Mouse (Mus musculus): ENCODE data around the gene Skap2. TPM values are rescaled to one million over a fixed set of nuclear protein-coding genes. Genes with fewer than 3 reads are reported as not detected.

Skap2 gene
- polyA plus RNA-seq, 1 experiment from 2014 or later = 7.4 TPM

DNA sequence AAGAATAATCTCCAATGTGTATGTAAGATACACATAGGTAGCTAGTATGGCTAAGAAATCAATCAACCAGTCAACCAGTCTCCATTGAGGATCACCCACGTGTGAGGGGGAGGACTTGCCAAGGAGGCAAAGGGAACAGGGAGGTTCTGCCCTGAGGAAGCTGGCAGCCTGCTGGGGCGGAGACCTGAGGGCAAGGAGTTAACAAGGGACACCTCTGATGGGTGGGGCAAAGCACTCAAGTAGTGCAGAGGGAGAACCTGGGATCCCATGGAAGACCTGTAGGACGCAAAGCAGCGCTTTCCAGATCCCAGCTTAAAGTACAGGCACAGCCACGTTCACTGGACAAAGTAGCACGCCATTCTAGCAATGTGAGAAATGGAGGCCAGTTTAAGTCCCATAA is 131.6 kb downstream of the Skap2 start:
- H3K36me3 ChIP-seq = no peaks in the 10 kb centered on the region
- ATAC-seq (replicated peaks) = no peak
- no peaks in the 10 kb centered on the region for H3K27me3 ChIP-seq
- H3K9me3 ChIP-seq = no peaks in the 10 kb centered on the region
- no peak overlapping the region for H3K4me2 ChIP-seq (replicated peaks)
- H3K27ac ChIP-seq (replicated peaks) = no peak overlapping the region
- no peak overlapping the region for H3K9ac ChIP-seq (replicated peaks)
- H3K4me1 ChIP-seq = peaks cover 23% of the 10 kb centered on the region
- H3K4me3 ChIP-seq = no peak overlapping the region
- WGBS = 66% methylated on average over 6 of the region's 6 CpGs

DNA sequence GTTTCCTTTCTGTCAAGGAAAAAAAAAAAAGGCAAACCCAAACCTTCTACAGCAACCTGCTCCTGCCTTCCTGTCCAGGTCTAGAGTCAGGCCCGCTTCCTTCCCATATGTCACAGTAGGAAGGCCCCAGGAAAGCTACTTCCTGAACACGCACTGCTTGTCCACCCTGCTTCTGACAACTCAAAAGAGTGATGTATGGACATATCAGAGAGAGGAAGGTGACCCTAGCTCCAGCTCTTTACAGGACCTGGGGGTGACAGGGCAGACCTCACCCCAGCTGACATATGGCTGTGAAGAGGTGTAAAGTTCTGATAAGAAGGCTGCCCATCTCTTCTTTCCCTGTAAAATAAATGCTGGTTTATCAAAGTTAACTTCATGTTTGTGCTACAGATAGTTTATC is 133.8 kb downstream of the Skap2 start:
- no peaks in the 10 kb centered on the region for H3K36me3 ChIP-seq
- H3K27me3 ChIP-seq = 0 out of 2 replicates have a peak, but pooled peaks cover 3% of the 10 kb centered on the region
- ATAC-seq (replicated peaks) = no peak
- H3K4me2 ChIP-seq (replicated peaks) = no peak overlapping the region
- H3K27ac ChIP-seq (replicated peaks) = no peak overlapping the region
- no peaks in the 10 kb centered on the region for H3K9me3 ChIP-seq
- H3K4me3 ChIP-seq = no peak overlapping the region
- peaks cover 17% of the 10 kb centered on the region for H3K4me1 ChIP-seq
- H3K9ac ChIP-seq (replicated peaks) = no peak overlapping the region
- WGBS = 93% methylated on average over 2 of the region's 2 CpGs

DNA sequence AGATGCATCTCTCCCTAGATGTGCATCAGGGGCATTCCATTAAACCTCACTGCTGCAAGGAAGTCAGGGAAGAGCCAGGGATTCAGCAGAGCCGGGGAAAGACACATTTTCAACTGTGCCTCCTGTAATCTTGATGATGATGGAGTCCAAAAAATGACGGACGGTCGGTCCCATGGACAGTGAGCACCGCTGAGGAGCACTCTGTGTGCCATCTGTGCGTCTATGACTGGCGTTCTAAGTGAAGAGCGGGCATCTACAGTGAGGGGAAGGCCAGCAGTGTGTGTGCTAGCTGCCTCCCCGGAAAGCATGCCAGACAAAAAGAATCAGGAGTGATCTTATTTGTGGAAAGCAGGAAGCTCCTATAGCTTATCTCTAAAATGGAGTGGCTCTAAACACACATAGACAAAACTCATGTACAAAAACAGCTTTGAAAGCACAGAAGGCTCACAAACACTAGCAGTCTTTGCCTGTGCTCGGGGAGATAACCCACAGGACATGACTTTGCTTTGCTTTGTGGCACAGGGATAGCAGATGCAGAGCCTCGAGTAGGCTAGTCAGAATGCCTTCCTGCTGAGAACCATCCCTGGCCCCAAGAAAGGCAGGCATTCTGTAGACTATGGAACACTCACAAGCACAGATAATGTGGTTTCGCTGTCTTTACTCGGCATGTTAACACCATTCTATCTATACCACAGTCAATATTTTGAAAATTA is 135.4 kb downstream of the Skap2 start:
- Histone ChIP-seq H3K4me2 (replicated peaks) (no peak overlapping the region), H3K27me3 (0 out of 2 replicates have a peak, but pooled peaks cover 3% of the 10 kb centered on the region), H3K36me3 (no peaks in the 10 kb centered on the region), H3K9ac (replicated peaks) (no peak overlapping the region), H3K4me3 (no peak overlapping the region), H3K27ac (replicated peaks) (no peak overlapping the region), H3K9me3 (no peaks in the 10 kb centered on the region), H3K4me1 (peaks cover 7% of the 10 kb centered on the region; the same call in 1 of the 2 replicates)
- 71% methylated on average over 13 of the region's 13 CpGs for WGBS
- ATAC-seq (replicated peaks) = no peak

DNA sequence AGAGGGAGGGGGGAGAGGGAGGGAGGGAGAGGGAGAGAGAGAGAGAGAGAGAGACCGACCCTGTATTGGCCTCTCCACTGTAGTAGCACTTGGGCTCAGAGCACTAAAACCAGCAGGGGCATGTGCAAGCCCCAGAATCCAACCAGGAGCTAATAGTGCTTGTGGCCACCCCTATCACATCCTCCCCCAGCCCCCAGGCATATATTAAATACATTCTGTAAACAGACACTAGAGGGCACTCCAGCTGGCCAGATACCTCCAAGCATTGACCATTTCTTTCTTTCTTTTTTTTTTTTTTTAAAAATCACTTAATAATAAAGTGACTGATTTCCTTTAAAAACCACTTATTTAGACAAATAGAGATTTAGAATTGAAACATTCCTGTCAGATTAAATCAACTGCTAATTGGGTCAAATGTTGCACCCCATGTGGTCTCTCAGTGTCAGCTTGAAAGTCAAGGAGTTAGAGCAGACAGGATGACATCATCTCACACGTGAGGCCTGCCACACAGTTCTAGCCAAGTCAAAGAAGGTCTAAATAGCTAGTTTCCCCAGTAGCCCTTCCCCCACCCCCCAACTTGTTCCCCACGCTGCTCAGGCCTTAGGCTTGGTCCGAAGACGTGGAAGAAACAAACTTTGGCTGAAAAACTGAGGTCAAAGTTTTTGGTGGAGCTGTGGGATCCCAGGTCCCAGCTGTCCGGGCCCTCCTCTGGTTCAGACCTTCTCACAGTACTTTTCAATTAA is 136.3 kb downstream of the Skap2 start:
- ATAC-seq (replicated peaks) = no peak
- Histone ChIP-seq H3K27ac (replicated peaks) (no peak overlapping the region), H3K9ac (replicated peaks) (no peak overlapping the region)

DNA sequence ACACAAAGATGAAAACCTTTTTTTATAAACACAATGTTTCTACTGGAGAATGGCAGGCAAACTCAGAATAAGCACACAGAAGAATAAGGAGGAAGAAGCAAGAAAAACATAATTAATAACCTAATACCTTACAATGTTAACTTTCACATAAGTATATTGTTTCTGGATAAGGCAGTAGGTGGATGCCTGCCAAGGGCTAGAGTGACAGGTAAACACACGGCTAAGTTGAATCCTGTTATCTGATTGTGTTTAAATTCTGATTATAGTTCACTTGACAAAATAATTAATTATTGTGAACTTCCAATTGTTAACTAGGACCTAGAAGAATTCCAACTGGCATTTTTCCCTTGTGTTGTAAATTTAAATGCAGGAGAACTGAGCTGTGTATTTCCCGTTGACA is 138.3 kb downstream of the Skap2 start:
- no peak overlapping the region for H3K9ac ChIP-seq (replicated peaks)
- no peak overlapping the region for H3K27ac ChIP-seq (replicated peaks)
- H3K4me2 ChIP-seq (replicated peaks) = no peak overlapping the region
- 38% methylated on average over 2 of the region's 2 CpGs for WGBS
- no peak overlapping the region for H3K4me3 ChIP-seq
- H3K27me3 ChIP-seq = 0 out of 2 replicates have a peak, but pooled peaks cover 7% of the 10 kb centered on the region
- ATAC-seq (replicated peaks) = no peak
- H3K9me3 ChIP-seq = no peaks in the 10 kb centered on the region
- H3K4me1 ChIP-seq = no peaks in the 10 kb centered on the region; the same call in 1 of the 2 replicates
- no peaks in the 10 kb centered on the region for H3K36me3 ChIP-seq

More for the DNA sequence above, 136.3 kb downstream of the Skap2 start:
- no peak overlapping the region for H3K4me3 ChIP-seq
- 30% methylated on average over 6 of the region's 6 CpGs for WGBS
- no peaks in the 10 kb centered on the region for H3K9me3 ChIP-seq
- 0 out of 2 replicates have a peak, but pooled peaks cover 7% of the 10 kb centered on the region for H3K27me3 ChIP-seq
- H3K36me3 ChIP-seq = no peaks in the 10 kb centered on the region
- H3K4me2 ChIP-seq (replicated peaks) = no peak overlapping the region
- H3K4me1 ChIP-seq = no peaks in the 10 kb centered on the region; the same call in 1 of the 2 replicates

DNA sequence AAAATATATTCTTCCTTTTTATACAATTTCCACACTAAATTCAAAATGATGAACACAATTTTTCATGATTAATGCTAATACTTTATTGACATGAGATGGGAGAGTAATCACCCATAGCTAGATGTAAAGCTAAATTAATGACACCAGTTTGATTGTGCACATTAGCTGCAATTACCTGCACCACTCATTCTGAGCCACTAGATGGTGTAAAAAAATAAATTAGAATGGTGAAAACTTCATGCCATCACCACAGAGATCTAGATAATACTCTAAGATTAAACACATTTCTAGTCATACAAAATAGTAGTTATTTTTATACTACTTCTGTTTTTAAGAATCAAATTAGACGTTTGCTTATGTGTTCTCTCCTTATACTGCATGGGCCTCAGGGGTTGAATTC is 141.2 kb downstream of the Skap2 start:
- Histone ChIP-seq H3K4me1 (no peaks in the 10 kb centered on the region; the same call in 1 of the 2 replicates), H3K4me3 (no peak overlapping the region), H3K9ac (replicated peaks) (no peak overlapping the region), H3K36me3 (no peaks in the 10 kb centered on the region), H3K9me3 (no peaks in the 10 kb centered on the region), H3K27me3 (peaks cover 12% of the 10 kb centered on the region; the same call in 1 of the 2 replicates), H3K4me2 (replicated peaks) (no peak overlapping the region), H3K27ac (replicated peaks) (no peak overlapping the region)
- WGBS = 14% methylated on average over 1 of the region's 1 CpGs
- no peak for ATAC-seq (replicated peaks)

DNA sequence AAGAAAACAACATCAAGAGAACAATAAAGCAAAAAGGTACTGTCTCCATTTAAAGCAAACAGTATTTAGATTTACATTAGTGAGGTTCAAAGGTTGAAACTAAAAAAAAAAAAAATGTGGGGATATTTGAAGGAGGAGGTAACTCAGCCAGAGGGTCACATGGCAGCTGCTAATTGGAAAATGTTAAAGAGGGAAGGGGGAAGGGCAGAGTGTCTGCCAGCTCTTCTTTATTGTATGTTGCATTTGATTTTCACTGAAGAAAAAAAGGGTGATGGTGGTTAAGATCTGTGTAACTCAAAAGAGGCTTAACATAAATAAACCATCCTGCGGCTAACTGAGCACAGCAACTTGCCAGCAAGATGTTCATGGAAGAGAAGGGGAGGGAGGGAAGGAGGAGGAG is 142.1 kb downstream of the Skap2 start:
- no peaks in the 10 kb centered on the region for H3K36me3 ChIP-seq
- 21% methylated on average over 1 of the region's 1 CpGs for WGBS
- H3K9me3 ChIP-seq = no peaks in the 10 kb centered on the region
- H3K27ac ChIP-seq (replicated peaks) = no peak overlapping the region
- no peak overlapping the region for H3K9ac ChIP-seq (replicated peaks)
- H3K27me3 ChIP-seq = peaks cover 12% of the 10 kb centered on the region; the same call in 1 of the 2 replicates
- H3K4me1 ChIP-seq = no peaks in the 10 kb centered on the region; the same call in 1 of the 2 replicates
- ATAC-seq (replicated peaks) = no peak
- H3K4me3 ChIP-seq = no peak overlapping the region
- no peak overlapping the region for H3K4me2 ChIP-seq (replicated peaks)

DNA sequence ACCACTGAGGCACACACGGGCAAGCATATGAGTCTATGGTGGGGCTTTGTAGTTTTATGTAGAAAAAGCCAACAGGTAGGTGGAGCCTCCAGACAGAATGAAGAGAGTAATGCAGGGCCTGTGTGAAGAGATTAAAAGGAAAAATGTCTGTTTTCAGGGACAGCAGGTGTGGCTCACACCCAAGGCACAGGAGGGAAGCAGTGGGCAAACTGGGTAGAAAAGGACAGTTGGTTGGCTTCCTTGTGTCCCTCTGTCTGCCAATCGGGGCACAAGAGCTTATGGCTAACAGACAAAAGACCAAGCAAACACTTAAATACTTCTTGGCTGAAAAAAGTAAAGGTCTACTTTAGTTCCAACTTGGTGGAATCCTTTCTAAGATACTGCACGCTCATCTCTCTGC is 145.8 kb downstream of the Skap2 start:
- H3K4me2 ChIP-seq (replicated peaks) = no peak overlapping the region
- no peak overlapping the region for H3K27ac ChIP-seq (replicated peaks)
- WGBS = 85% methylated on average over 3 of the region's 3 CpGs
- H3K9ac ChIP-seq (replicated peaks) = no peak overlapping the region
- no peak for ATAC-seq (replicated peaks)
- H3K4me3 ChIP-seq = no peak overlapping the region
- no peaks in the 10 kb centered on the region for H3K9me3 ChIP-seq
- peaks cover 5% of the 10 kb centered on the region; the same call in 1 of the 2 replicates for H3K27me3 ChIP-seq
- no peaks in the 10 kb centered on the region; the same call in 1 of the 2 replicates for H3K4me1 ChIP-seq
- H3K36me3 ChIP-seq = no peaks in the 10 kb centered on the region

DNA sequence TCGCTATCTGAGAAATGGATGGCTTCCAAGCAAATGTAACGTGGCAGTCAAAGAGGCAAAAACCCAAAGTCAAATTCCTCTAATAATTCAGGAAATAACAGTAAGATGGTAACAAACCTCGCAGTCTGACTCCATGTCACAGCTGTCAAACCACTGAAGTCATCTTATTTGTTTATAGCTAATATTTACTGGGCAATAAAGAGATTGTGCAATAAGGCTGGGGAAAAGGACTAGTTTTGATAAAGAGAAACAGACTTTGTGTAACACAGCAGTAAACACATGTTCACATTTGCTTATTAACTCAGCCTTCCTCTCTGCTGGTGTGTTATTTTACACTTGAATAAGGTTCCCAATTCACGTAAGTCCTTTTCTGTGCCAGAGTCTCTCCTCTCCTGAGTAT is 148.8 kb downstream of the Skap2 start:
- 68% methylated on average over 4 of the region's 4 CpGs for WGBS
- Histone ChIP-seq H3K36me3 (no peaks in the 10 kb centered on the region), H3K9ac (replicated peaks) (no peak overlapping the region), H3K9me3 (no peaks in the 10 kb centered on the region), H3K4me2 (replicated peaks) (no peak overlapping the region), H3K4me1 (no peaks in the 10 kb centered on the region; the same call in 1 of the 2 replicates), H3K27me3 (peaks cover 8% of the 10 kb centered on the region), H3K4me3 (no peak overlapping the region), H3K27ac (replicated peaks) (no peak overlapping the region)
- no peak for ATAC-seq (replicated peaks)

DNA sequence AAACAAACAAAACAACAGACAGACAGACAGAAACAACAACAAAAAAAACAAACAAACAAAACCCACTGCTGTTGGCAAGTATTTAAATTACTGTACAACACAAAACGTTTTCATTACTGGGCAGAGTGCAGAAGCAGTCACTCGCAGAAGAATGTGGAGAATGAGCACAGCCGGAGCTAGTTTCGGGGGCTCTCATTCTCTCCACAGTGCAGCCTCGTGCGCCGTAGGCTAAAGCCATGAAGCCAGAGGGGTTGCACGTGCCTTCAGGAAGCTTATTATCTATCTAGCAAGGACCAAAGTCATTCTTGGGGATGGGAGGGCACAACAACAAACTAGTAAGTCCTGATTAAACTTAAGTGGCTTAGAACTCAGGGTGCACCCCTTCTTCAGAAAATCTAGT is 152.0 kb downstream of the Skap2 start:
- H3K27ac ChIP-seq (replicated peaks) = no peak overlapping the region
- H3K9ac ChIP-seq (replicated peaks) = no peak overlapping the region
- H3K4me3 ChIP-seq = no peak overlapping the region
- peaks cover 10% of the 10 kb centered on the region; the same call in 1 of the 2 replicates for H3K4me1 ChIP-seq
- peaks cover 4% of the 10 kb centered on the region; the same call in 1 of the 2 replicates for H3K27me3 ChIP-seq
- ATAC-seq (replicated peaks) = no peak
- H3K36me3 ChIP-seq = no peaks in the 10 kb centered on the region
- H3K9me3 ChIP-seq = no peaks in the 10 kb centered on the region
- 24% methylated on average over 8 of the region's 8 CpGs for WGBS
- H3K4me2 ChIP-seq (replicated peaks) = no peak overlapping the region

DNA sequence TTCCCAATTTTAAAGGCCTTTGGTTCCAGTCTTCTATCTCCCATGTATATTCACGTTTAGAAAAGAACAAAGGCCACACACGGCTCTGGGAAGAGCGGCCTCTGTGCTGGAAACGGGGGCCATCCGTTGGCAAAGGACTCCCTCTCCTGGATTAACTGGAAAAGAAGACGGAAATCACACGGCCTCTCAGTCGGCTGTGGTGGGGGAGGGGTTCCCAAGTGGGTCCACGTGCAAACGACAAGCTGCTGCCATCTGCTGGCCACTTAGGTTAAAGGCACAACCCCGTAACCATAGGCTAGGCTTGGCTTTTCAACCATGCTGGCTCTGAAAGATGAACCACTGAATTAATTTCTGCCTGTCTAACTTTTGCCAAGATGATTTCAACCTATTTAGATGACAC is 154.5 kb downstream of the Skap2 start:
- H3K4me2 ChIP-seq (replicated peaks) = no peak overlapping the region
- under 1% methylated on average over 11 of the region's 11 CpGs for WGBS
- H3K4me3 ChIP-seq = no peak overlapping the region
- H3K9me3 ChIP-seq = no peaks in the 10 kb centered on the region
- peak overlapping the region; percentile 71 for H3K27ac ChIP-seq (replicated peaks)
- H3K9ac ChIP-seq (replicated peaks) = no peak overlapping the region
- peak; percentile 97 for ATAC-seq (replicated peaks)
- H3K4me1 ChIP-seq = peaks cover 10% of the 10 kb centered on the region; the same call in 1 of the 2 replicates
- H3K27me3 ChIP-seq = peaks cover 7% of the 10 kb centered on the region
- H3K36me3 ChIP-seq = no peaks in the 10 kb centered on the region

DNA sequence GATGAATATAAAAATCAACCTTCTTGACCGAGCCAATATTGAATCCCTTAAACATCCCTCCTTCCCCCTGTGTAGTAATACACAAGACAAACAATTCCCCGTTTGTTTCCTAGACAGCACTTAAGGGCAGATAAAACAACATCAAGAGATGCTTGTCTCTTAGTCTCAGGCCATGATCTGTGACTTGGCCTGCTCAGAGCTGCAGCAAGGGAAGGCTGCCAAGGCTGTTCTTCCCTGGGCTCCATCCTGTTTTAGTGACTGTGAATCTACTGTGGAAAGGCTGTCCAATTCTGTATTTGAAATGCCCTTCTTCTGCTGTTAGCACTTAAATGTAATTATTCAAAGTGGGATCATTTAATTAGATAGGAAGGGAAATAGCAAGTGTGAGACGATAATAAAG is 159.1 kb downstream of the Skap2 start:
- Histone ChIP-seq H3K9me3 (no peaks in the 10 kb centered on the region), H3K4me3 (no peak overlapping the region), H3K4me2 (replicated peaks) (no peak overlapping the region), H3K36me3 (no peaks in the 10 kb centered on the region), H3K27me3 (peaks cover 5% of the 10 kb centered on the region; the same call in 1 of the 2 replicates), H3K4me1 (peaks cover 43% of the 10 kb centered on the region), H3K9ac (replicated peaks) (no peak overlapping the region), H3K27ac (replicated peaks) (no peak overlapping the region)
- ATAC-seq (replicated peaks) = no peak
- WGBS = 59% methylated on average over 3 of the region's 3 CpGs
